Mouse (Mus musculus) lung, embryonic 15.5 days (tissue): ENCODE measurements around the gene Axin1. TPM values are rescaled to one million over a fixed set of nuclear protein-coding genes. Genes with fewer than 3 reads are reported as not detected.
A peak's percentile ranks its signal among the peaks of the same experiment; 100 is the strongest.
"Not testable (repeated sequence)": the region's sequence is repeated elsewhere in the genome, so short reads cannot be mapped to it uniquely, and the experiment has no call there.

Experiments
- ATAC-seq: fragments of 200-750 bp; cut with Nextera tagmentation; 2 replicates; pipeline ENCODE4 v1.8.0; 2017; ENCODE audit warnings: moderate number of reproducible peaks, borderline replicate concordance; ENCODE audit not compliant: low FRiP score, low TSS enrichment; ENCODE audit errors: extremely low read depth
- H3K27ac ChIP-seq: fragments of 300-500 bp; sonication (generic); 2 replicates; pipeline ENCODE4 v1.5.1; 2015; ENCODE audit warnings: moderate library complexity, mild to moderate bottlenecking, inconsistent platforms
- H3K27me3 ChIP-seq: fragments of 300-500 bp; sonication (generic); 2 replicates; pipeline ENCODE4 v1.6.1; 2015; ENCODE audit warnings: inconsistent platforms
- H3K36me3 ChIP-seq: fragments of 300-500 bp; sonication (generic); 2 replicates; pipeline ENCODE4 v1.6.1; 2015; ENCODE audit warnings: inconsistent platforms
- H3K4me1 ChIP-seq: fragments of 300-500 bp; sonication (generic); 2 replicates; pipeline ENCODE4 v1.6.1; 2015; ENCODE audit warnings: inconsistent platforms
- H3K4me2 ChIP-seq: fragments of 300-500 bp; sonication (generic); 2 replicates; pipeline ENCODE4 v1.6.1; 2015; ENCODE audit warnings: inconsistent platforms, mild to moderate bottlenecking, moderate library complexity
- H3K4me3 ChIP-seq: fragments of 300-500 bp; sonication (generic); 2 replicates; pipeline ENCODE4 v1.5.1; 2015; ENCODE audit warnings: mild to moderate bottlenecking, inconsistent platforms
- H3K9ac ChIP-seq: fragments of 300-500 bp; sonication (generic); 2 replicates; pipeline ENCODE4 v1.6.1; 2015; ENCODE audit warnings: inconsistent platforms
- H3K9me3 ChIP-seq: fragments of 300-500 bp; sonication (generic); 2 replicates; pipeline ENCODE4 v1.6.1; 2016; ENCODE audit warnings: inconsistent platforms
- WGBS: fragments of 180-500 bp; shearing (Covaris S2); methylation state at CpG from one replicate; pipeline ENCODE4 v1.1.7; 2015; 5-methylcytosine and 5-hydroxymethylcytosine counted together
- polyA plus RNA-seq: library from polyadenylated mRNA; unstranded; fragments of >200 nt; fragmentation: Nextera tagmentation; extraction: Ambion mirVana; gene quantifications from 2 replicates; pipeline ENCODE4 v1.2.1, GENCODE M21; 2015

Gene Axin1
- polyA plus RNA-seq, result 16.5 and 18.9 TPM in 2 replicates

DNA sequence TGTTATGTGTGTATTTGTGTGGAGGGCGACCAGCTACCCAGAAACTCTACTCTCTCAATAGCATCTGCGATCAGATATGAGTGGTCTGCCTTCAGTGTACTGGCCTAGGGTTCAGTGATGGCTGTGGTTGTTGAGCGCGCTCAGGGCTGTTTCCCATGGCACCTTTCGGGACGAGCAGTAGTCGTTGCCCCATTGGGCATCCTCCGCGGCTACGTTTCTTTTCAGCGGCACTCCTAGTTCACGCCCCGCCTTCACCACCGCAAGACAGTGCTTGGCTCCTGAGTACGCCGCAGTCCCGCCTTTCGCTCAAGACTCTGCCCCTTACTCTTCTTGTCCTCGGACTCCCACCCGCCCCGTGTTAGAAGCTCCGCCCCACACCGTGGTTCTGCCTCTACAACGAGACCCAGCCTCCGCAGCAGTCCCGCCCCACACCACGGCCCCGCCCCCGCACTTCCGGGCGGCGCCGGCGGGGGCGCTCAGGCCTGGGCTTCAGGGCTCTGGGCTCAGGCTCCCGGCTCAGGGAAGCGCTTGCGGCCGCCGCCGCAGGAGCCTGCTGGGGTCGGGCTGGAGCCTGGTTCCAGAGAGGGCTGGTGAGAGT, at the start of gene Axin1:
Gene Axin1 (plus strand): TSS at position 450 of the 598 bp plus-strand sequence.
- peaks cover 23% of the 10 kb centered on the region for H3K4me1 ChIP-seq
- under 1% methylated on average over 42 of the region's 42 CpGs for WGBS
- H3K9me3 ChIP-seq, result no peaks in the 10 kb centered on the region
- H3K36me3 ChIP-seq, result peaks cover 9% of the 10 kb centered on the region; the same call in 1 of the 2 replicates
- peak; percentile 98 for ATAC-seq
- H3K27ac ChIP-seq, result peak within 1 kb of the TSS; percentile 95
- peak within 1 kb of the TSS; percentile 80 for H3K4me3 ChIP-seq
- H3K4me2 ChIP-seq, result peak within 1 kb of the TSS; percentile 67
- no peaks in the 10 kb centered on the region for H3K27me3 ChIP-seq
- H3K9ac ChIP-seq, result peak within 1 kb of the TSS; percentile 90

- no peaks in the 10 kb centered on the region for H3K27me3 ChIP-seq
- peaks cover 14% of the 10 kb centered on the region; the same call in 1 of the 2 replicates for H3K4me1 ChIP-seq
- no peaks in the 10 kb centered on the region for H3K9me3 ChIP-seq
- H3K4me2 ChIP-seq, result peak within 1 kb of the TSS; percentile 83
- WGBS, result 1% methylated on average over 32 of the region's 32 CpGs
- H3K36me3 ChIP-seq, result peaks cover 5% of the 10 kb centered on the region; the same call in 1 of the 2 replicates
- peak within 1 kb of the TSS; percentile 83 for H3K27ac ChIP-seq
- H3K9ac ChIP-seq, result peak within 1 kb of the TSS; percentile 59
- peak within 1 kb of the TSS; percentile 61 for H3K4me3 ChIP-seq
- peak; percentile 95 for ATAC-seq
Measured at GRCm38 (mm10) chr17:26089905-26090632, 48.4 kb upstream of the Axin1 start, which contains the start of gene Decr2. Decr2 (minus strand) TSS chr17:26090337.

DNA sequence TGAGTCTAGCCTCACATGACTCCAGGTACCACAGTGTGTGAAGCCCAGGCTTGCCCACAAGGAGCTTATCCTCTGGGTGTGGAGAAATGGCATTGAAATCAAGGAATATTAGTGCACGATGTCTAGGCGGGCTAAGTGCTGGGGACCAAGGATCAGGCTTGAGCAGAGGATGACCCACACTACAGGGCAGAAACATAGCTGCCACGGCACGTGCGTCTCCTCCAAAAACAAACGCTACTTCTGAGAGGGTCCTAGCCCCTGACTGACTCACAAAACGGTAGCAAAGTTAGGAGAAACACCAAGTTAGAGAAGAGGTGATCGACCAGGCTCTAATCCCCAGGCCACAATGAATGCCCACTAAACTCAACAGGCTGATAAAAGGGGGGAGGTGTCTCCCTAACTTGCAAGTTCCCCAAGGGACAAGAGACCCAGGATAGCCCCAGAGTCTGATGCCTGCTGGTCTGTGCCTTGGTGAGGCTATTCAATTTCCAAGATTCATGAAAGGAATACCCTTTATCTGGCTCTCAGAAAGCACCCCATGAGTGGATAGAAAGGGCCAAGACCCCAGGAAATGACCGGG, 43.9 kb upstream of the Axin1 start:
- H3K27ac ChIP-seq, result peak overlapping the region; percentile 72
- H3K27me3 ChIP-seq, result no peaks in the 10 kb centered on the region
- 19% methylated on average over 9 of the region's 9 CpGs for WGBS
- ATAC-seq, result no peak
- H3K9me3 ChIP-seq, result no peaks in the 10 kb centered on the region
- peak overlapping the region; percentile 74 for H3K9ac ChIP-seq
- peaks cover 12% of the 10 kb centered on the region; the same call in 1 of the 2 replicates for H3K4me1 ChIP-seq
- peak overlapping the region; percentile 68 for H3K4me3 ChIP-seq
- H3K36me3 ChIP-seq, result peaks cover 5% of the 10 kb centered on the region; the same call in 1 of the 2 replicates
- H3K4me2 ChIP-seq, result peak overlapping the region; percentile 83

GRCm38 (mm10) chr17:26095121-26095740, 43.3 kb upstream of the Axin1 start, which contains the start of gene Nme4:
Nme4 (minus strand) TSS chr17:26095602.
- ATAC-seq, result peak; percentile 68
- Histone ChIP-seq H3K4me3 (peak within 1 kb of the TSS; percentile 68), H3K9ac (peak within 1 kb of the TSS; percentile 74), H3K27ac (peak within 1 kb of the TSS; percentile 72), H3K4me1 (0 out of 2 replicates have a peak, but pooled peaks cover 10% of the 10 kb centered on the region), H3K27me3 (no peaks in the 10 kb centered on the region), H3K36me3 (peaks cover 5% of the 10 kb centered on the region; the same call in 1 of the 2 replicates), H3K9me3 (no peaks in the 10 kb centered on the region), H3K4me2 (peak within 1 kb of the TSS; percentile 83)
- whole genome bisulfite sequencing, result 1% methylated on average over 47 of the region's 47 CpGs

GRCm38 (mm10) chr17:26098461-26098860, 40.0 kb upstream of the Axin1 start:
- H3K4me3 ChIP-seq, result no peak overlapping the region
- WGBS, result 84% methylated on average over 7 of the region's 7 CpGs

DNA sequence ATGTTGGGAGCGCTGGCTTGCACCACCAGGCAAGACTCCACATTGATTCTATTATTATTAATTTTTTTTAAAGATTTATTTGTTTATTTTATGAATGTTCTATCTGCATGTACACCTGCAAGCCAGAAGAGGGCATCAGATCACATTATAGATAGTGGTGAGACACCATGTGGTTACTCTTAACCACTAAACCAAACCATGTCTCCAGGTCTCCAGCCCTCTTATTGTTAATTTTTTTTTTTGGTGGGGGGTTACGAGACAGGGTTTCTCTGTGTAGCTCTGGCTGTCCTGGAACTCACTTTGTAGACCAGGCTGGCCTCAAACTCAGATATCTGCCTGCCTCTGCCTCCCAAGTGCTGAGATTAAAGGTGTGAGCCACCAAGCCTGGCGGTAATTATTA, 39.2 kb upstream of the Axin1 start:
- H3K27ac ChIP-seq, H3K9me3 ChIP-seq, H3K27me3 ChIP-seq, ATAC-seq, H3K4me1 ChIP-seq, H3K9ac ChIP-seq, H3K36me3 ChIP-seq, H3K4me3 ChIP-seq, H3K4me2 ChIP-seq: not testable (repeated sequence)
- WGBS, result 65% methylated on average over 3 of the region's 3 CpGs

More at GRCm38 (mm10) chr17:26098461-26098860, 40.0 kb upstream of the Axin1 start:
- Histone ChIP-seq H3K27me3 (no peaks in the 10 kb centered on the region), H3K4me2 (no peak overlapping the region), H3K36me3 (no peaks in the 10 kb centered on the region), H3K9ac (no peak overlapping the region), H3K9me3 (no peaks in the 10 kb centered on the region), H3K4me1 (0 out of 2 replicates have a peak, but pooled peaks cover 10% of the 10 kb centered on the region), H3K27ac (no peak overlapping the region)
- no peak for ATAC-seq

DNA sequence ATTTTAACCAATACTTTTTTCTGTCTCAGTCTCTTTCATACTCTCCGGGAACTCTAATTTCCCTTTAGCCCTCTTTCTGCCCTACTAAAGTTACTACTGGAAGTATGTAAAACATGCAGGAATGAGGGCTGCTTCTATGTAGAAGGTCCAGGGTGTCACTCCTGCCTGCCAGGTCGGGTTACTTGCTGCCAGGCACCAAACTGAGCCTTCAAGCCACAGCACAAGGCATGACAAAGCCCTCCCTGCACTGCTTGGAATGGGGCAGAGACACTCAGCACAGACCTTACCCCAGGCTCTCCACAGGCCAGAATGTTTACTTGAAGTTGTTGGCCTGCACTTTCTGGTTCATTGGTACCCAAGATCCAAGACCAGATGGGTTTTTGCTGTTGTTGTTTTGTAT, 38.3 kb upstream of the Axin1 start:
- 49% methylated on average over 2 of the region's 2 CpGs for WGBS
- H3K4me1 ChIP-seq, result no peaks in the 10 kb centered on the region
- no peak overlapping the region for H3K4me2 ChIP-seq
- H3K27ac ChIP-seq, result no peak overlapping the region
- no peak overlapping the region for H3K9ac ChIP-seq
- no peaks in the 10 kb centered on the region for H3K36me3 ChIP-seq
- 0 out of 2 replicates have a peak, but pooled peaks cover 2% of the 10 kb centered on the region for H3K27me3 ChIP-seq
- H3K4me3 ChIP-seq, result no peak overlapping the region
- no peaks in the 10 kb centered on the region for H3K9me3 ChIP-seq
- ATAC-seq, result no peak

GRCm38 (mm10) chr17:26101478-26101877, 37.0 kb upstream of the Axin1 start:
- H3K4me3 ChIP-seq, result no peak overlapping the region
- H3K9ac ChIP-seq, result no peak overlapping the region
- H3K4me1 ChIP-seq, result no peaks in the 10 kb centered on the region
- no peak for ATAC-seq
- no peaks in the 10 kb centered on the region for H3K36me3 ChIP-seq
- H3K27ac ChIP-seq, result no peak overlapping the region
- 0 out of 2 replicates have a peak, but pooled peaks cover 3% of the 10 kb centered on the region for H3K27me3 ChIP-seq
- no peaks in the 10 kb centered on the region for H3K9me3 ChIP-seq
- 42% methylated on average over 4 of the region's 4 CpGs for WGBS
- H3K4me2 ChIP-seq, result no peak overlapping the region

DNA sequence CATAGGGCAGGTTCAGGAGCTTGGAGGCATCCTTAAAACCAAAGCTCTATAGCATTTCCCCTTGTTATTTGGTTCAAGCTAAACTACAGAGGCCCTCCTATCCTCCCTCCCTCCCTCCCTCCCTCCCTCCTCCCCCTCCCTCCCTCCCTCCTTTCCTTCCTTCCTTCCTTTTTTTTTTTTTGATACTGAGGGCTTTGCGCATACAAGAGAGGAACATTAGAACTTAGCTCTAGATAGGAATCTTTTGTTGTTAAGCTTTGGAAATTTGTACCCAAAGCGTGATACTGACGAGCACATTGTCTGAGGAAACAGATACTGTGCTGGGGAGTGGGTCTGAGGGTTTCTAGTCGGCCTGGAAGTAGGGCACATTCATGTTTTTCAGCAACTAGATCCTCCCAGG, 32.9 kb upstream of the Axin1 start:
- no peak for ATAC-seq
- WGBS, result 61% methylated on average over 4 of the region's 4 CpGs

DNA sequence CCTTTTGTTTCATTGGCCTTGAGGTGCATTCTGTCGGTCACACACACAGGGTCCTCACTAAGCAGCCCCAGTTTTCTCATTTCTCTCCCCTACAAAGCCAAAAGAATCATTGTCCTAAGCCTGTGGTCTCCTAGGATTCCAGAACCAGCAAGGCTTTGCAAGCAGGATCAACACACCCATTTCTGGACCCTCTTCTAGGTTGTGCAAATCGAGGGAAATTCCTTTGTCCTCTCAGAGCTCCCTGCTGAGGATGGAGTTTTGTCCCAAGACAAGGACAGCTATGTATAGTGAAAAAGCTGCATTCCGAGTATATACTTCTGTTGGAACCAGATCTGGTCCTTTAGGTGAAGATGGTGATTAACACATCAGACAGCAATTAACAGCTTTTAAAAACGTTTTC, 28.3 kb upstream of the Axin1 start:
- no peak overlapping the region for H3K4me3 ChIP-seq
- 27% methylated on average over 4 of the region's 4 CpGs for WGBS
- no peak for ATAC-seq
- H3K27ac ChIP-seq, result no peak overlapping the region
- H3K4me2 ChIP-seq, result no peak overlapping the region
- H3K27me3 ChIP-seq, result peaks cover 54% of the 10 kb centered on the region
- no peaks in the 10 kb centered on the region for H3K9me3 ChIP-seq
- H3K36me3 ChIP-seq, result no peaks in the 10 kb centered on the region
- H3K4me1 ChIP-seq, result peaks cover 13% of the 10 kb centered on the region
- H3K9ac ChIP-seq, result no peak overlapping the region

More for the DNA sequence above, 32.9 kb upstream of the Axin1 start:
- Histone ChIP-seq H3K4me3 (no peak overlapping the region), H3K27ac (no peak overlapping the region), H3K36me3 (no peaks in the 10 kb centered on the region), H3K4me1 (no peaks in the 10 kb centered on the region), H3K9ac (no peak overlapping the region), H3K9me3 (no peaks in the 10 kb centered on the region), H3K27me3 (peaks cover 11% of the 10 kb centered on the region), H3K4me2 (no peak overlapping the region)

GRCm38 (mm10) chr17:26111024-26111423, 27.5 kb upstream of the Axin1 start:
- H3K27me3 ChIP-seq, result peaks cover 62% of the 10 kb centered on the region
- no peak overlapping the region for H3K4me3 ChIP-seq
- H3K9me3 ChIP-seq, result no peaks in the 10 kb centered on the region
- 3% methylated on average over 4 of the region's 4 CpGs for WGBS
- H3K27ac ChIP-seq, result no peak overlapping the region
- ATAC-seq, result no peak
- H3K4me1 ChIP-seq, result peaks cover 13% of the 10 kb centered on the region
- H3K9ac ChIP-seq, result no peak overlapping the region
- no peaks in the 10 kb centered on the region for H3K36me3 ChIP-seq
- H3K4me2 ChIP-seq, result no peak overlapping the region
